In the genomic region with DNA sequence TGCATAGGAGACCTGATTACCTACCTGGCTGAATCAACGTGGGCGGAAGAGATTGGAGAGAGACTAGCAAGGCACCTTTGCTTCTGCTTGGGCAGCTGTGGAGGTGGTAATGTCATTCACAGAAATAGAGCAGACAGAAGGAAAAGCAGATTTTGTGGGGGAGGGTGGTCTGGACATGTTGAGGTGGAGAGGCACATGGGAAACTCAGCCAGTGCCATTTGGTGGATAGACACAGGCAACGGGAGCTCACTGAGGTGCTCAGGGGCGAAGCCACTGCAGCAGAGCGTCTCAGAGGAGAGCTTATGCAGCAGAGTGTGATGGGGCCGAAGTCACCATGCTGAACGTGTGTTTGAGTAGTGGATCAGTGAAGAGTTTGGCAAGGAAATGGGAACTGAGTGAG, we compare ENCODE assay signal across 25 mouse cellular contexts.
A peak's percentile ranks its signal among the peaks of the same experiment; 100 is the strongest.
DNase-seq lines count a peak whose midpoint lies in the region; ATAC-seq lines count a peak whose summit lies in the region.
"Had no signal": no experiment of that assay in that cellular context is flagged by ENCODE, and none has a peak within 500 bp of the region (broad histone marks: within the 10 kb centered on the region; RNA-seq: fewer than 3 reads in every experiment).

No protein-coding gene starts in this region.

- DNase-seq in heart, adult 11 months: peak; percentile 60
- peak; percentile 56 for DNase-seq in right cerebral cortex, postnatal 25 days
- no peak for DNase-seq in right cerebral cortex, postnatal 10 days (ENCODE audit: low spot score in 2 of 2)
- DNase-seq in left cerebral cortex, adult 9 months (ENCODE audit: low spot score in 2 of 2): peak; percentile 40 to 77
- DNase-seq in urinary bladder, postnatal 25 days (ENCODE audit: low spot score): no peak
- DNase-seq in embryo, embryonic 10 days (ENCODE audit: low spot score): no peak
- DNase-seq: cerebellum, adult 11-12 months; cerebellum, postnatal 10 days; gastrocnemius, postnatal 10 days; heart, postnatal 10 days; kidney, adult 8-10 months; kidney, postnatal 14 days; lung, adult 18-20 months; lung, postnatal 14 days had no signal

- no peak for ATAC-seq in heart, embryonic 11.5 days (replicated peaks; ENCODE audit: insufficient number of reproducible peaks, low FRiP score, low TSS enrichment)
- no peak for ATAC-seq in kidney, embryonic 14.5 days (ENCODE audit: low FRiP score, low TSS enrichment)
- ATAC-seq: forebrain, embryonic 16.5 days; hindbrain, embryonic 16.5 days; intestine, embryonic 15.5 days; liver, embryonic 12.5 days had no signal

- no peak overlapping the region for H3K4me2 ChIP-seq in heart, embryonic 11.5 days
- H3K4me2 ChIP-seq in kidney, embryonic 14.5 days (replicated peaks; ENCODE audit: low read depth, low read length): no peak overlapping the region
- H3K4me2 ChIP-seq: heart, embryonic 12.5 days; intestine, embryonic 15.5 days; limb, embryonic 13.5 days; liver, embryonic 12.5 days; midbrain, embryonic 11.5 days had no signal

- H3K9me3 ChIP-seq in heart, embryonic 11.5 days (replicated peaks; ENCODE audit: control insufficient read depth, low read length): no peaks in the 10 kb centered on the region
- H3K9me3 ChIP-seq in kidney, embryonic 14.5 days (ENCODE audit: control insufficient read depth, low read length): no peaks in the 10 kb centered on the region
- H3K9me3 ChIP-seq: heart, embryonic 12.5 days; hindbrain, embryonic 10.5 days; intestine, embryonic 15.5 days; liver, embryonic 12.5 days had no signal

- 83% methylated on average over 7 of the region's 7 CpGs for WGBS in heart, embryonic 11.5 days (ENCODE audit: insufficient replicate concordance)
- WGBS in kidney, embryonic 14.5 days: 79% methylated on average over 7 of the region's 7 CpGs

- H3K36me3 ChIP-seq in heart, embryonic 11.5 days (ENCODE audit: control insufficient read depth, insufficient read depth, low read length): no peaks in the 10 kb centered on the region
- no peaks in the 10 kb centered on the region for H3K36me3 ChIP-seq in kidney, embryonic 14.5 days (ENCODE audit: control insufficient read depth, insufficient read depth, low read length)
- H3K36me3 ChIP-seq: forebrain, embryonic 10.5 days; heart, embryonic 12.5 days; hindbrain, embryonic 10.5 days; intestine, embryonic 15.5 days; limb, embryonic 13.5 days; liver, embryonic 12.5 days had no signal

- no peak overlapping the region for H3K9ac ChIP-seq in heart, embryonic 11.5 days (ENCODE audit: low read depth, low read length)
- H3K9ac ChIP-seq in kidney, embryonic 14.5 days (ENCODE audit: low read depth, low read length): no peak overlapping the region
- H3K9ac ChIP-seq: heart, embryonic 12.5 days; intestine, embryonic 15.5 days; limb, embryonic 13.5 days; liver, embryonic 12.5 days had no signal

- H3K27ac ChIP-seq in heart, embryonic 11.5 days (ENCODE audit: low read depth, low read length): no peak overlapping the region
- H3K27ac ChIP-seq in kidney, embryonic 14.5 days (ENCODE audit: low read depth, low read length): no peak overlapping the region
- H3K27ac ChIP-seq: forebrain, embryonic 10.5 days; hindbrain, embryonic 10.5 days; intestine, embryonic 15.5 days; limb, embryonic 13.5 days; liver, embryonic 12.5 days had no signal

- no peak overlapping the region for H3K4me3 ChIP-seq in heart, embryonic 11.5 days (ENCODE audit: low read depth, low read length)
- H3K4me3 ChIP-seq in kidney, embryonic 14.5 days (ENCODE audit: low read length): no peak overlapping the region
- H3K4me3 ChIP-seq: forebrain, embryonic 10.5 days; heart, embryonic 12.5 days; hindbrain, embryonic 10.5 days; intestine, embryonic 15.5 days; limb, embryonic 13.5 days; liver, embryonic 12.5 days had no signal

- no peaks in the 10 kb centered on the region; the same call in 1 of the 2 replicates for H3K27me3 ChIP-seq in heart, embryonic 11.5 days (ENCODE audit: control insufficient read depth, insufficient read depth, low read length)
- H3K27me3 ChIP-seq in kidney, embryonic 14.5 days (ENCODE audit: control insufficient read depth, insufficient read depth, low read length): no peaks in the 10 kb centered on the region
- H3K27me3 ChIP-seq: heart, embryonic 12.5 days; intestine, embryonic 15.5 days; limb, embryonic 13.5 days had no signal

- H3K4me1 ChIP-seq in heart, embryonic 11.5 days (ENCODE audit: control insufficient read depth, insufficient read depth, low read length): no peaks in the 10 kb centered on the region
- H3K4me1 ChIP-seq in kidney, embryonic 14.5 days (ENCODE audit: control insufficient read depth, insufficient read depth, low read length): no peaks in the 10 kb centered on the region
- H3K4me1 ChIP-seq: heart, embryonic 12.5 days; intestine, embryonic 15.5 days; liver, embryonic 12.5 days had no signal

Comparison
In these comparisons a context has a peak if more than half of its experiments do, and no peak if none do; other contexts are left out.
1. DNase-seq: peak in heart, adult 11 months (single experiment), right cerebral cortex, postnatal 25 days (single experiment) and left cerebral cortex, adult 9 months (2 of 2); none in right cerebral cortex, postnatal 10 days (0 of 2), urinary bladder, postnatal 25 days (single experiment) and embryo, embryonic 10 days (single experiment).